In the genomic region with DNA sequence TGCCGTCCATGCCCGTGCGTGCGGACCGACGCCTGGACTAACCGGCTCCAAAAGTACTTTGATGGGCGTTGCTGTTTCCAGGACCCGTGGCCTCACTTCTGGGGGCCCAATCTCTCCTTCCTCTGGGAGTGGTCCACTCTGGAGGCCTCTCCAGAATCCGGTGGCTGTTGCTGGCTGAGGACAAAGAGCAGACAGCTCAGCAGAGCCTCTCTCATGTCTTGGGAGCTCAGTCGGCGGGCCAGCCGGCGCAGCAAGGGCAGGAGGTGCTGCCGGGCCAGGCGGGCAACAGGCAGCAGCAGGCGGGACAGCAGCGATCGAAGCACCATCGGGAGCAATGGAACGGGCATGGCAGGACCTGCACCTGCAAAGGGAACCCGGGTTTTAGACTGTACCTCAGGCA, we compare ENCODE assay signal across 10 mouse cellular contexts. TPM values are rescaled to one million over a fixed set of nuclear protein-coding genes. Genes with fewer than 3 reads are reported as not detected.
DNase-seq lines count a peak whose midpoint lies in the region; ATAC-seq and TF ChIP-seq lines count a peak whose summit lies in the region.
"Had no signal": no experiment of that assay in that cellular context is flagged by ENCODE, and none has a peak within 500 bp of the region (broad histone marks: within the 10 kb centered on the region; RNA-seq: fewer than 3 reads in every experiment).

No protein-coding gene starts in this region.

- H3K4me1 ChIP-seq in ES-E14 (ENCODE audit: control insufficient read depth in 2 of 2, insufficient read depth in 2 of 2, low read length in 2 of 2, poor library complexity in 1 of 2) = peaks cover 7 to 15% of the 10 kb centered on the region in 2 experiments
- H3K4me1 ChIP-seq in liver, embryonic 11.5 days (replicated peaks; ENCODE audit: control insufficient read depth, insufficient read depth, low read length) = peaks cover 51% of the 10 kb centered on the region

- H3K4me3 ChIP-seq in ES-E14 (ENCODE audit: insufficient read depth in 1 of 2, low read depth in 1 of 2, low read length in 2 of 2, poor library complexity in 1 of 2, severe bottlenecking in 1 of 2) = peak overlapping the region; percentile 62 to 72
- peak overlapping the region; percentile 24 for H3K4me3 ChIP-seq in liver, embryonic 11.5 days (ENCODE audit: low read depth, low read length)
- H3K4me3 ChIP-seq: heart, adult 2 months had no signal

- 0 out of 2 replicates have a peak, but pooled peaks have one; percentile 10 for ATAC-seq in liver, embryonic 11.5 days (replicated peaks; ENCODE audit: low FRiP score)

- DNase-seq in kidney, adult 9 months = peak; percentile 15
- no peak for DNase-seq in kidney, adult 18-20 months
- DNase-seq in ES-E14 (ENCODE audit: low read depth, low spot score) = no peak
- peak; percentile 23 for DNase-seq in embryo, embryonic 11 days
- no peak for DNase-seq in liver, embryonic 11.5 days (ENCODE audit: low spot score)
- DNase-seq in gastrocnemius, postnatal 4 days (ENCODE audit: low spot score in 2 of 2) = no peak
- no peak for DNase-seq in urinary bladder, postnatal 4 days (ENCODE audit: low spot score in 2 of 2)
- DNase-seq: thymus, adult 18-20 months had no signal

- H3K9me3 ChIP-seq in ES-E14 (ENCODE audit: control insufficient read depth, insufficient read depth, low read depth, low read length) = no peaks in the 10 kb centered on the region
- no peaks in the 10 kb centered on the region for H3K9me3 ChIP-seq in liver, embryonic 11.5 days (ENCODE audit: control insufficient read depth, low read length)

- 23% methylated on average over 22 of the region's 22 CpGs for whole genome bisulfite sequencing in liver, embryonic 11.5 days

- peak overlapping the region; percentile 79 for H3K9ac ChIP-seq in ES-E14 (ENCODE audit: insufficient read depth, low read depth, low read length, poor library complexity, severe bottlenecking)
- peak overlapping the region; percentile 35 for H3K9ac ChIP-seq in liver, embryonic 11.5 days (ENCODE audit: low read depth, low read length)

- in situ Hi-C loops in ES-E14 (cut with MboI; ENCODE audit: low sequenced_read_pairs in 2 of 2, unreplicated experiment in 2 of 2) = no loop called here

- H3K27me3 ChIP-seq in liver, embryonic 11.5 days (replicated peaks; ENCODE audit: control insufficient read depth, insufficient read depth, low read length) = peaks cover 8% of the 10 kb centered on the region

- peak overlapping the region; percentile 64 for H3K4me2 ChIP-seq in liver, embryonic 11.5 days

- peak overlapping the region; percentile 83 for H3K27ac ChIP-seq in ES-E14 (ENCODE audit: insufficient read depth, low read depth, low read length, poor library complexity, severe bottlenecking)
- no peak overlapping the region for H3K27ac ChIP-seq in liver, embryonic 11.5 days (ENCODE audit: low read depth, low read length)
- H3K27ac ChIP-seq: heart, adult 2 months had no signal

- 0 out of 2 replicates have a peak, but pooled peaks cover 5% of the 10 kb centered on the region for H3K36me3 ChIP-seq in ES-E14 (ENCODE audit: control insufficient read depth, insufficient read depth, low read length, poor library complexity, severe bottlenecking)
- H3K36me3 ChIP-seq in liver, embryonic 11.5 days (ENCODE audit: control insufficient read depth, insufficient read depth, low read length) = no peaks in the 10 kb centered on the region

TF ChIP-seq in ES-E14, 5 proteins besides CTCF, POLR2A, EP300 and RAD21:
- no peak for TF ChIP-seq ZC3H11A (IDR thresholded peaks at IDR 0.05; ENCODE audit: borderline replicate concordance, low read depth, low read length)
- no peak for TF ChIP-seq MAFK (IDR thresholded peaks at IDR 0.05; ENCODE audit: insufficient read depth, low read depth, low read length)
- TF ChIP-seq HCFC1 (IDR thresholded peaks at IDR 0.05; ENCODE audit: borderline replicate concordance, insufficient read depth, low read length) = no peak
- no peak for TF ChIP-seq ZNF384 (IDR thresholded peaks at IDR 0.05; ENCODE audit: low read depth, low read length)
- TF ChIP-seq CHD2 (IDR thresholded peaks at IDR 0.05; ENCODE audit: low read depth, low read length) = no peak

RNA-seq across cellular contexts. Expression of a gene that starts 0.6 kb away (rescaled TPM):
- 66.0 and 95.3 TPM in 2 replicates for total RNA-seq in ES-E14 (2012; rRNA removed)
- 0.62 and 1.0 TPM in 2 replicates for polyA plus RNA-seq in liver, embryonic 11.5 days (2014; fragmentation: Nextera tagmentation; extraction: Ambion mirVana)
- 10 to 100 TPM; 42.8 to 44.3 TPM for total RNA-seq in gastrocnemius, postnatal 4 days (2021)
- total RNA-seq: heart, adult 2 months; liver, adult 2 months had no signal
- polyA plus RNA-seq: heart, adult 2 months; liver, adult 2 months had no signal

RNA-seq across cellular contexts. Expression of a gene that starts 1.9 kb away (rescaled TPM):
- total RNA-seq in ES-E14 (2012; rRNA removed) = 321 and 677 TPM in 2 replicates
- polyA plus RNA-seq in liver, embryonic 11.5 days (2014; fragmentation: Nextera tagmentation; extraction: Ambion mirVana) = 277 and 325 TPM in 2 replicates
- 100 to 1,000 TPM; 148 to 166 TPM for total RNA-seq in gastrocnemius, postnatal 4 days (2021)

RNA-seq across cellular contexts. Expression of a gene that starts 28.3 kb away (rescaled TPM):
- total RNA-seq in ES-E14 (2012; rRNA removed) = 1,660 and 1,758 TPM in 2 replicates
- polyA plus RNA-seq in liver, embryonic 11.5 days (2014; fragmentation: Nextera tagmentation; extraction: Ambion mirVana) = 1,837 and 1,887 TPM in 2 replicates
- total RNA-seq in gastrocnemius, postnatal 4 days (2021) = 1,000 to 10,000 TPM; 1,179 to 1,260 TPM

RNA-seq across cellular contexts. Expression of a gene that starts 37.7 kb away (rescaled TPM):
- 96.7 and 98.7 TPM in 2 replicates for total RNA-seq in ES-E14 (2012; rRNA removed)
- 110 and 116 TPM in 2 replicates for polyA plus RNA-seq in liver, embryonic 11.5 days (2014; fragmentation: Nextera tagmentation; extraction: Ambion mirVana)
- 10 to 100 TPM; 44.4 to 52.7 TPM for total RNA-seq in gastrocnemius, postnatal 4 days (2021)

RNA-seq across cellular contexts. Expression of a gene that starts 45.8 kb away (rescaled TPM):
- 2.1 and 2.2 TPM in 2 replicates for total RNA-seq in ES-E14 (2012; rRNA removed)
- 2.5 and 3.0 TPM in 2 replicates for polyA plus RNA-seq in liver, embryonic 11.5 days (2014; fragmentation: Nextera tagmentation; extraction: Ambion mirVana)
- total RNA-seq in gastrocnemius, postnatal 4 days (2021) = 1 to 10 TPM; 3.2 TPM

Comparison
In these comparisons a context has a peak if more than half of its experiments do, and no peak if none do; other contexts are left out.
1. DNase-seq: peak in kidney, adult 9 months (single experiment) and embryo, embryonic 11 days (single experiment); none in kidney, adult 18-20 months (single experiment), ES-E14 (single experiment), liver, embryonic 11.5 days (single experiment), gastrocnemius, postnatal 4 days (0 of 2) and urinary bladder, postnatal 4 days (0 of 2).